16 mouse cellular contexts compared by ENCODE assay signal in genomic region chr1:90677188-90677587, GRCm38 (mm10).
DNase-seq lines count a peak whose midpoint lies in the region; ATAC-seq and TF ChIP-seq lines count a peak whose summit lies in the region.
"Had no signal": no experiment of that assay in that cellular context is flagged by ENCODE, and none has a peak within 500 bp of the region (broad histone marks: within the 10 kb centered on the region; RNA-seq: fewer than 3 reads in every experiment).

No protein-coding gene starts in this region.

- DNase-seq in gastrocnemius, adult 2 months: no peak
- no peak for DNase-seq in gastrocnemius, postnatal 10 days
- DNase-seq in heart, adult 11 months: no peak
- DNase-seq in thymus, postnatal 25 days: peak; percentile 31
- no peak for DNase-seq in thymus, adult 18-20 months
- no peak for DNase-seq in adrenal gland, adult 2 months

- intact Hi-C loops in gastrocnemius, adult 2 months (cut with DNase I): loop anchor here (5.0 kb wide), 1 partner anchor 45 kb away; no protein-coding TSS in a partner anchor

- peak overlapping the region; percentile 78 for H3K27ac ChIP-seq in gastrocnemius, adult 2 months
- peak overlapping the region; percentile 66; the same call in 1 of the 2 replicates for H3K27ac ChIP-seq in heart, embryonic 15.5 days
- H3K27ac ChIP-seq: forebrain, embryonic 13.5 days; hindbrain, embryonic 13.5 days; left cerebral cortex, adult 2 months; liver, embryonic 15.5 days; midbrain, embryonic 10.5 days; midbrain, embryonic 15.5 days had no signal

- H3K36me3 ChIP-seq in heart, embryonic 15.5 days: no peaks in the 10 kb centered on the region
- H3K36me3 ChIP-seq: embryonic facial prominence, embryonic 15.5 days; hindbrain, embryonic 13.5 days; limb, embryonic 12.5 days; liver, embryonic 15.5 days; midbrain, embryonic 10.5 days; midbrain, embryonic 15.5 days had no signal

- peaks cover 44% of the 10 kb centered on the region for H3K4me1 ChIP-seq in heart, embryonic 15.5 days (replicated peaks)
- H3K4me1 ChIP-seq: forebrain, embryonic 13.5 days; liver, embryonic 15.5 days; midbrain, embryonic 10.5 days; midbrain, embryonic 15.5 days had no signal

- no peaks in the 10 kb centered on the region for H3K27me3 ChIP-seq in heart, embryonic 15.5 days
- H3K27me3 ChIP-seq: embryonic facial prominence, embryonic 15.5 days; forebrain, embryonic 13.5 days; limb, embryonic 12.5 days; liver, embryonic 15.5 days; midbrain, embryonic 15.5 days had no signal

- no peak overlapping the region for H3K9ac ChIP-seq in heart, embryonic 15.5 days
- H3K9ac ChIP-seq: embryonic facial prominence, embryonic 15.5 days; forebrain, embryonic 13.5 days; hindbrain, embryonic 13.5 days; limb, embryonic 12.5 days; liver, embryonic 15.5 days; lung, embryonic 14.5 days; midbrain, embryonic 15.5 days had no signal

- no peak for TF ChIP-seq CTCF in gastrocnemius, adult 2 months (IDR thresholded peaks at IDR 0.05)

- no peaks in the 10 kb centered on the region for H3K9me3 ChIP-seq in heart, embryonic 15.5 days (replicated peaks)
- H3K9me3 ChIP-seq: embryonic facial prominence, embryonic 15.5 days; forebrain, embryonic 13.5 days; limb, embryonic 12.5 days; liver, embryonic 15.5 days; midbrain, embryonic 10.5 days; midbrain, embryonic 15.5 days had no signal

- no peak overlapping the region for H3K4me2 ChIP-seq in heart, embryonic 15.5 days
- H3K4me2 ChIP-seq: embryonic facial prominence, embryonic 15.5 days; forebrain, embryonic 13.5 days; hindbrain, embryonic 13.5 days; liver, embryonic 15.5 days; lung, embryonic 14.5 days; midbrain, embryonic 15.5 days had no signal

- H3K4me3 ChIP-seq in gastrocnemius, adult 2 months: no peak overlapping the region
- no peak overlapping the region for H3K4me3 ChIP-seq in heart, embryonic 15.5 days
- H3K4me3 ChIP-seq: embryonic facial prominence, embryonic 15.5 days; forebrain, embryonic 13.5 days; hindbrain, embryonic 13.5 days; left cerebral cortex, adult 2 months; limb, embryonic 12.5 days; liver, embryonic 15.5 days; midbrain, embryonic 10.5 days; midbrain, embryonic 15.5 days had no signal

- ATAC-seq in heart, embryonic 15.5 days (replicated peaks; ENCODE audit: insufficient number of reproducible peaks, insufficient read depth, low FRiP score, low read depth): no peak
- ATAC-seq: forebrain, embryonic 13.5 days; midbrain, embryonic 15.5 days had no signal
